Mouse (Mus musculus) hematopoietic stem cell, adult 5-6 weeks (primary cell): ENCODE data around the gene Krt80. TPM values are rescaled to one million over a fixed set of nuclear protein-coding genes. Genes with fewer than 3 reads are reported as not detected.

Experiments used
- ATAC-seq, 2 experiments: fragments of 125-278 bp in 1 of 2; replicated peaks in 1 of 2; 2 replicates each; pipeline ENCODE4 v1.8.0; 2016 to 2017; ENCODE audit warnings: inconsistent platforms in 2 of 2, mild to moderate bottlenecking in 2 of 2, moderate number of reproducible peaks in 2 of 2, low read depth in 1 of 2, moderate TSS enrichment in 1 of 2; ENCODE audit not compliant: low FRiP score in 2 of 2, poor library complexity in 2 of 2, severe bottlenecking in 2 of 2, insufficient read depth in 1 of 2, low TSS enrichment in 1 of 2
- total RNA-seq: library from RNA; stranded (forward); fragments of 172-1452, 232-1000 nt; gene quantifications from 2 replicates; pipeline ENCODE4 v1.2.3, GENCODE M21; 2017

Krt80 gene
- 2.8 TPM in 2 replicates for total RNA-seq

- ATAC-seq, result no peak
Measured at GRCm38 (mm10) chr15:101370101-101370911, at the start of gene Krt80. Gene Krt80 (minus strand): TSS chr15:101370162.

GRCm38 (mm10) chr15:101418950-101419349 is 49.0 kb upstream of the Krt80 start:
- no peak for ATAC-seq

- no peak for ATAC-seq
Measured at GRCm38 (mm10) chr15:101414807-101415565, 45.0 kb upstream of the Krt80 start.

- ATAC-seq, result no peak
Measured at GRCm38 (mm10) chr15:101413916-101414635, 44.1 kb upstream of the Krt80 start.

- no peak for ATAC-seq
Measured at GRCm38 (mm10) chr15:101412188-101412587, 42.2 kb upstream of the Krt80 start.

- ATAC-seq, result peak; percentile 74 to 80
Measured at GRCm38 (mm10) chr15:101410775-101411174, 40.8 kb upstream of the Krt80 start, which contains the start of gene Krt7. Gene Krt7 (plus strand): TSS chr15:101411043.

GRCm38 (mm10) chr15:101398269-101398668 is 28.3 kb upstream of the Krt80 start:
- peak in 1 of 2 experiments; percentile 10; a peak in 1 of 4 replicates for ATAC-seq

- ATAC-seq, result no peak
Measured at GRCm38 (mm10) chr15:101397683-101398082, 27.7 kb upstream of the Krt80 start.

GRCm38 (mm10) chr15:101396921-101397320 is 27.0 kb upstream of the Krt80 start:
- ATAC-seq, result no peak

GRCm38 (mm10) chr15:101396466-101396865 is 26.5 kb upstream of the Krt80 start:
- ATAC-seq, result no peak

GRCm38 (mm10) chr15:101394908-101395307 is 24.9 kb upstream of the Krt80 start:
- ATAC-seq, result no peak

GRCm38 (mm10) chr15:101392251-101392650 is 22.3 kb upstream of the Krt80 start:
- ATAC-seq, result no peak

- no peak for ATAC-seq
Measured at GRCm38 (mm10) chr15:101390203-101390602, 20.2 kb upstream of the Krt80 start.

- peak; percentile 70 to 86 for ATAC-seq
Measured at GRCm38 (mm10) chr15:101388034-101388541, 18.1 kb upstream of the Krt80 start.

GRCm38 (mm10) chr15:101387176-101387575 is 17.2 kb upstream of the Krt80 start:
- ATAC-seq, result no peak

- no peak for ATAC-seq
Measured at GRCm38 (mm10) chr15:101385064-101385463, 15.1 kb upstream of the Krt80 start.

GRCm38 (mm10) chr15:101384610-101385009 is 14.6 kb upstream of the Krt80 start:
- no peak for ATAC-seq
